Mouse (Mus musculus) embryonic facial prominence, embryonic 12.5 days (tissue): ENCODE measurements at regions not wholly inside any gene's neighbourhood (a gene's known extent, or its start where the extent isn't known, plus 50 kb on each side); places are given as distances from the start of the nearest gene placed in this dataset.

Experiments used
- ATAC-seq: fragments of 200-750 bp; cut with Nextera tagmentation; 2 replicates; pipeline ENCODE4 v1.8.0; 2017; ENCODE audit not compliant: insufficient number of reproducible peaks, insufficient read depth, low FRiP score, low TSS enrichment
- H3K27ac ChIP-seq: fragments of 300-500 bp; sonication (generic); 2 replicates; pipeline ENCODE4 v1.5.1; 2016; ENCODE audit warnings: mild to moderate bottlenecking
- H3K27me3 ChIP-seq: fragments of 300-500 bp; sonication (generic); 2 replicates; pipeline ENCODE4 v1.6.1; 2016; ENCODE audit warnings: mild to moderate bottlenecking, moderate library complexity
- H3K36me3 ChIP-seq: fragments of 300-500 bp; sonication (generic); 2 replicates; pipeline ENCODE4 v1.6.1; 2016; ENCODE audit warnings: mild to moderate bottlenecking
- H3K4me1 ChIP-seq: fragments of 300-500 bp; sonication (generic); 2 replicates; pipeline ENCODE4 v1.6.1; 2016
- H3K4me2 ChIP-seq: fragments of 300-500 bp; sonication (generic); replicated peaks from 2 replicates; pipeline ENCODE4 v1.6.1; 2016; ENCODE audit warnings: mild to moderate bottlenecking, moderate library complexity
- H3K4me3 ChIP-seq: fragments of 300-500 bp; sonication (generic); 2 replicates; pipeline ENCODE4 v1.5.1; 2016; ENCODE audit warnings: mild to moderate bottlenecking
- H3K9ac ChIP-seq: fragments of 300-500 bp; sonication (generic); 2 replicates; pipeline ENCODE4 v1.6.1; 2016; ENCODE audit warnings: mild to moderate bottlenecking, moderate library complexity
- H3K9me3 ChIP-seq: fragments of 300-500 bp; sonication (generic); 2 replicates; pipeline ENCODE4 v1.6.1; 2016; ENCODE audit warnings: mild to moderate bottlenecking, moderate library complexity
- WGBS: fragments of 180-500 bp; shearing (Covaris S2); methylation state at CpG from one replicate; pipeline ENCODE4 v1.1.7; 2016; 5-methylcytosine and 5-hydroxymethylcytosine counted together

DNA sequence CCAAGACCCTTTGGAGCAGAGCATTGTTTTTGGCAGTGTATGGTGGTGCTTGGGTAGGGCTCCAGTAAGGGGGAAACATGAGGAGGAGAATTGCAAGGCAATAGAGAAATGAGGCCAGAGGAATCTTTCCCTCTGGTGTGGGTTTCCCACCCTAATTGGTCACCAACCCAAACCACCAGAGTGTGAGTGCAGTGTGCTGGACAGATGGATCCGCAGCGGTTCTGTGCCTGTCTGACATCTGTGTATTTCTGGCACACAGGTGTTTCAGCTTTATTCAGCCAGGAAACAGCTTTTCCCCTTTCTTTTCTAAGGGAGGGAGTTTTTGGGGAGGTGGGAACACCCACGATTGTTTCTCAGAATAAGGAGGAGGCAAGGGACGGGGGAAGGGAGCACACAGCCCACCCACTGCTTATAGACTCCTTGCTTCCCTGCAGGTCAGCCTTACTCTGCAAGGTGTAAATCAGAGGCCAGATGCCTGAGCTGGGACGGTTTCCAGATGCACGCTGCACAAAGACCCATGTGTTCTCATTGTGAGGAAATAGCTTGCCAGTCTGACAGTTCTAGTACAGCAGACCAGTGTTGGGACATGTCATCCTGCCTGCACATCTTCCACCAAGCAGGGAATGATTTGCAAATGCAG is 175.2 kb upstream of the Gypa start:
- 22% methylated on average over 6 of the region's 6 CpGs for WGBS
- H3K4me2 ChIP-seq = no peak overlapping the region

DNA sequence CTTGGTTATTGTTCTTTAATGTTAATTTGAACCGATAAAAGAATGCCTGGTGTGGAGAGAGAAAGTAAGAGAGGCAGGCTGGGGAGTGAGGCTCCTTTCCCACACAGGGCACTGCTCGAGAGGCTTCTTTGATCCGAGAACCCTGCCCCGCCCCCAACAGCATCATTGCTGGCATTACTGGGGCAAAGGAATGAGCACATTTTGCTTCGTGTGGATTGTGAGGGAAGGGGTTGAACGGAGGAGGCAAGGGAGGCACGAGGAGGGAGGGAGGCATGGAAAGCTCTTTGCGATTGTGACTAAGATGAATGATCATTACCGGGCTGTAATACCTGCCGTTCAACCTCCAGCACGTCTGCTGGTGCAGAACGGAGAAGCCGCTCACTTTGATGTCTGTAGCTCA is 178.2 kb upstream of the Gypa start:
- Histone ChIP-seq H3K9ac (no peak overlapping the region), H3K36me3 (no peaks in the 10 kb centered on the region), H3K27ac (no peak overlapping the region), H3K4me3 (no peak overlapping the region), H3K4me2 (peak overlapping the region; percentile 41), H3K9me3 (no peaks in the 10 kb centered on the region), H3K27me3 (0 out of 2 replicates have a peak, but pooled peaks cover 5% of the 10 kb centered on the region), H3K4me1 (peaks cover 23% of the 10 kb centered on the region)
- ATAC-seq = peak; percentile 43; the same call in 1 of the 2 replicates
- 4% methylated on average over 13 of the region's 13 CpGs for WGBS

More for the DNA sequence above, 175.2 kb upstream of the Gypa start:
- peaks cover 23% of the 10 kb centered on the region for H3K4me1 ChIP-seq
- H3K36me3 ChIP-seq = no peaks in the 10 kb centered on the region
- 0 out of 2 replicates have a peak, but pooled peaks cover 5% of the 10 kb centered on the region for H3K27me3 ChIP-seq
- no peaks in the 10 kb centered on the region for H3K9me3 ChIP-seq
- H3K9ac ChIP-seq = no peak overlapping the region
- ATAC-seq = 0 out of 2 replicates have a peak, but pooled peaks have one; percentile 54
- H3K4me3 ChIP-seq = no peak overlapping the region
- 0 out of 2 replicates have a peak overlapping the region, but pooled peaks have one; percentile 63 for H3K27ac ChIP-seq

DNA sequence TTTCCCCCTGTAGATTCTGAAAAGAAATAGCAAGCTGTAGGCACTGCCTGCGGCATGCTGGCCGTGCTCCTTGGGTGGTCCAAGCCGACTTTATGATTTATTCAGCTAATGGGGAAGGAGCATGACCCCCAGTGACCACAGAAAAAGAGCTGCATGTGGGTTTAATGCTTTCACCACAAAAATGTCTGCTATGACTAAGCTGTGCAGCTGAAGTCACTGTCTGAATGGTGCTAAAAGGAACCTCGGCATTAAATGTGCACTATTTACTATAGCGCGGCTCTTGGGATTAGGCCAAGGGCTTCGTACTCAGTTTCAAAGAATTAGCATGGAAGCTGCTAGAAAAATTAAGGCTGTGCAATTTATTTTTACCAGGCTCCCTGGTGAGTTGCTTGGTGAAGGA is 178.8 kb upstream of the Gypa start:
- Histone ChIP-seq H3K27ac (no peak overlapping the region), H3K4me3 (no peak overlapping the region), H3K9me3 (no peaks in the 10 kb centered on the region), H3K27me3 (0 out of 2 replicates have a peak, but pooled peaks cover 5% of the 10 kb centered on the region), H3K9ac (no peak overlapping the region), H3K36me3 (no peaks in the 10 kb centered on the region), H3K4me1 (peaks cover 23% of the 10 kb centered on the region), H3K4me2 (peak overlapping the region; percentile 41)
- ATAC-seq = peak; percentile 72; the same call in 1 of the 2 replicates
- 6% methylated on average over 7 of the region's 7 CpGs for WGBS

DNA sequence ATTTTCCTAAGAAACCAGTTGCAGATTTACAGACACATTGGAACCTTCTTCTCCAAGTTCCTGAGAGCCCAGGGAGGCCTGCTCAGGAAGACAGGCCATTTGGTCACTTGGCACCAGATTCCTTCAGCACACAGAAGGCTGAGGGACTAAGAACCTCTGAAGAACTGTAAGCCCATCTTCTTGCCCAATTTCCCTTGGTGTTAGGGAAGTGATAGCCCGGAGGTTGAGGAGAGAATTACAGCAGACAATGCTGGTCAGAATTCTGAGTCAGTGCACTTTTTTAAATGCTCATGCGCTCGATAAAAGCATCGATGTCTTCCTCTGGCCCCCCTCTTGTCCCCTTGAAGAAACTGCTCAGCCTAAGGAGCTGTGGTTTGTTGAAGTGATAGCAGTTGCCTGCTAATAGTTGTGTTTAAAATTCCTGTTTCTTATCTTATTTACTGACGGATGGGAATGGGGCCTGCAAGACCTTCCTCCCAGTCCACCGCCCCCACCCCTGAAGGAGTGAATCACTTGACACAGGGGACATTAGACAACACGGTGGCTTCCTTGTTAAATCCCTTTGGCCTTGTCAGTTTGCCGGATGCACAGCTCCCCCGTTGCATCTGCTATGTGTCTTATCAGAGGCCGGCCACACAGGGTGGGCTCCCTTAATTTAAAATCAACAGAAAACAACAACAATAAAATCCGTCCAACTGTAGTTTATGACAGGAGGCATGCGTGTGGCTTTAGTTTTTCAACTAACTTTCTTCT is 179.5 kb upstream of the Gypa start:
- 0 out of 2 replicates have a peak, but pooled peaks cover 5% of the 10 kb centered on the region for H3K27me3 ChIP-seq
- H3K4me2 ChIP-seq = no peak overlapping the region

DNA sequence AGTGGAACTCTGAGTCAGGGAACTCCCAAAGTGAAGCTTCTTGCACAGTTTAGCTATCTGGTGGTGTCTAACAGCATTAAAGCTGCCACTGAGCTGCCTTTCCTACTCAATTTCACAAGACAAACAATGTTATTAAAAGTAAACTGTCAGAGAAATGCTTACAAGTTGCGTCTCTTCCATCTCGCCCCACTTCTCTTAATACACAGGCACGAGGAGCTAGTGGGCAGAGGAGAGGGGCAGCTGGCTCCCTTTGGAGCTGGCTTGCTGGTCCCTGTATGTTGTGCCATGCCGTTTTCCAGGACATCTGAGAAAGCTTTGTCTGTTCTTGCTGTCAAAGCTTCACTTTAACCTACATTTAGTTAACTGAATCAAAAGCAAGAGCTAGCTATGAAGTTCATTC is 185.8 kb upstream of the Gypa start:
- Histone ChIP-seq H3K4me3 (no peak overlapping the region), H3K36me3 (no peaks in the 10 kb centered on the region), H3K27ac (no peak overlapping the region), H3K9ac (no peak overlapping the region), H3K4me1 (no peaks in the 10 kb centered on the region), H3K9me3 (no peaks in the 10 kb centered on the region), H3K27me3 (no peaks in the 10 kb centered on the region), H3K4me2 (no peak overlapping the region)
- WGBS = 71% methylated on average over 4 of the region's 4 CpGs
- ATAC-seq = no peak

More for the DNA sequence above, 179.5 kb upstream of the Gypa start:
- Histone ChIP-seq H3K4me3 (no peak overlapping the region), H3K27ac (no peak overlapping the region), H3K4me1 (peaks cover 21% of the 10 kb centered on the region), H3K9ac (no peak overlapping the region), H3K36me3 (no peaks in the 10 kb centered on the region), H3K9me3 (no peaks in the 10 kb centered on the region)
- WGBS = 43% methylated on average over 12 of the region's 12 CpGs
- no peak for ATAC-seq

DNA sequence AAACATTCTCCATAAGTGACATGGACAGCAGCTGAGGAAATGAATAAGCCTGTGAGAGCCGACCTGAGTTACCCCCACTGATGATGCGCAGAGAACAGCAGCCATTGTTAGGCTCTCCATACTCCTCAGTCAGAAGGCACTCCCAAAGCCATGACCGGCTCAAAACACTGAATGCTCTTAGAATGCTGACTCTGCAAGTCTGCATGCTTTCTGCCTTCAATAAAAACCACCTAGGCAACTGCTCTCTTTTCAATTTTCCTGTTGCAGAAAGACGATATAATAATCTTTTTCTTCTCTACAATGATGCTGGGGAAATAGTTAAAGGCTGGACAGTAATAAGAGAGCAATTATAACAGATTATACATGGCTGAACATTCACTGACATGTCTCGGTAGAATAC is 195.0 kb upstream of the Gypa start:
- 65% methylated on average over 5 of the region's 5 CpGs for WGBS
- H3K9ac ChIP-seq = no peak overlapping the region
- no peak overlapping the region for H3K27ac ChIP-seq
- ATAC-seq = no peak
- no peaks in the 10 kb centered on the region for H3K9me3 ChIP-seq
- H3K27me3 ChIP-seq = 0 out of 2 replicates have a peak, but pooled peaks cover 4% of the 10 kb centered on the region
- H3K36me3 ChIP-seq = no peaks in the 10 kb centered on the region
- H3K4me2 ChIP-seq = no peak overlapping the region
- H3K4me1 ChIP-seq = no peaks in the 10 kb centered on the region; the same call in 1 of the 2 replicates
- H3K4me3 ChIP-seq = no peak overlapping the region

DNA sequence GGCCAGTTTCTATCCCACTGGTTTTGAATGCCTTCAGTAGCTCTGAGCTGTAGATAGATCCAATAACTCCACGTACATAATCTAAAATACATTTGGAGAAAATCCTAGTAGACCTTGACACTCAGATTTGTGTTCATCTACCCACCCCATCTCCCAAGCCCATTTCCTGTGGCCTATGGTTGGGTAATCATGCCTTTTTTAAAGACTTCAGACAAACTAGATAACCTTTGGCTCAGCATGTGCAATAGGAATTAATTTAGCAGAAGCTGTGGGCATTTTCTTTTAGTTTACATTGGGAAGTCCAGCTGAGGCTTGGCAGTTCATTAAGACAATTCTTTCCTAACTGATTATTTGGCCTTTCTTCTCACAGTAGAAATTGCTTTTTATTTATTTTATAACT is 203.3 kb upstream of the Gypa start:
- no peak for ATAC-seq
- Histone ChIP-seq H3K4me2 (no peak overlapping the region), H3K9ac (no peak overlapping the region), H3K4me3 (no peak overlapping the region), H3K27me3 (no peaks in the 10 kb centered on the region), H3K4me1 (no peaks in the 10 kb centered on the region; the same call in 1 of the 2 replicates), H3K36me3 (no peaks in the 10 kb centered on the region), H3K27ac (no peak overlapping the region), H3K9me3 (no peaks in the 10 kb centered on the region)
- 90% methylated on average over 1 of the region's 1 CpGs for WGBS

DNA sequence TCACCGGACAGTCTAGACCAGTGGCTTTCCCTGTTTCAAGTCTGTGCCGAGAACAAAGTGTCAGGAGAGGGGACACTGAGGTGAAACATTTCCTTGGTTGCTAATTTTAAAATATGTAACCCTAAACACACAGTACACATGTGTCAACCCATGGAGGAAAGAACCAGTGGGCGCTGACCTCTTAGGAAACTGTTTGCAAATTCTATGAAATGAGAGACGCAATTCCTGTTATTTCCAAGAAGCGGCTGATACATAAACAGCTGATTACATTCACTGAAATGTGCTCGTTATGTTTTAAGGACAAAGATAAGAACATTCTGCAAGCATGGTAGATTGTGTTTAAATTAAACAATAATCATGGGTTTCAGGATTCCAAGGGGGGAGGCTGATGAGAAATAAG is 204.3 kb upstream of the Gypa start:
- Histone ChIP-seq H3K4me3 (no peak overlapping the region), H3K36me3 (no peaks in the 10 kb centered on the region), H3K27ac (no peak overlapping the region), H3K9me3 (no peaks in the 10 kb centered on the region), H3K4me2 (no peak overlapping the region), H3K4me1 (no peaks in the 10 kb centered on the region; the same call in 1 of the 2 replicates), H3K27me3 (no peaks in the 10 kb centered on the region), H3K9ac (no peak overlapping the region)
- no peak for ATAC-seq
- 76% methylated on average over 6 of the region's 6 CpGs for WGBS

DNA sequence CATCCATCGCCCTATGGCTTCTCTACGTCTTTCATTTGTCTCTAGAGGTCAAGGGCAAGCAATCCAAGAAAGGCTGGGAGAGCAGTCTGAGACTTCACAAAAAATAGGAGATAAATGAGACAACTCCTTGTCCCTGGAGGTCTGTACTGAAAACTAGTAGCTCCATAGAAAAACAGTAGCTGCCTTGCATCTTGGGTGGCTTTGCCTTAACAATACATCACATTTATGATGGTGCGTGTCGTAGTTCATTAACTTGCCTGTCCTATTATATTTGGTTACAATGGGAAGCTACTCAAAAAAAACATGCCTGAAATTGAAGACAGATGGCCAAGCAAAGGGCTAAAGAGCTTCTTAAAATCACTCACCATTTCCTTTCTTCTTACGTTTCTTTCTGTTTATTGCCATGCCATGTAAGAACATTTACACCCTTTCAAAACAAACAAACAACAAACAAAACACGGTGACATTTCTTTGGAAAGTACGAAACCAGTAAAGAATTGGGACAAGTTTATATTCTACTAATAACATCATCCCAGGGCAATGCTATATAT is 211.2 kb upstream of the Hhip start:
- no peak overlapping the region for H3K4me3 ChIP-seq
- WGBS = 72% methylated on average over 7 of the region's 7 CpGs
- H3K36me3 ChIP-seq = no peaks in the 10 kb centered on the region
- ATAC-seq = no peak
- H3K9ac ChIP-seq = no peak overlapping the region
- H3K4me2 ChIP-seq = no peak overlapping the region
- no peak overlapping the region for H3K27ac ChIP-seq
- no peaks in the 10 kb centered on the region for H3K27me3 ChIP-seq
- no peaks in the 10 kb centered on the region for H3K4me1 ChIP-seq
- H3K9me3 ChIP-seq = no peaks in the 10 kb centered on the region

DNA sequence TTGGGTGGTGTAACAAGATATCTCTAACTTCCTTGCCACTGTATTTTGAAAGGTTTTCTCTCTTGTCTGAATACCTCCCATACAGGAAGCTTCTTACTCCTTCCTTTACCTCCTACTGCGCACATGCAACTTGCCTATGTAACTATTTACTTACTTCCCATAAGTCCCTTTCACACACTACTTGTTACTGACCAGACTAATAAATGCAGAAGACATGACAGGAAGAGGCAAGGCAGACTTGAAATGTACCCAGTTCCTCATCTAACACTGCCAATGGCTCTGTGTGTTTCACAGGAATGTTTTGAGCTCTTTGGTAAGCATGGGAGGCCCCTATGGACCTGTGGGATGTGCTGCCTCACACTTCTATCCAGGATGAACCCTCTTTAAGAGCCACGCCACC is 207.1 kb upstream of the Hhip start:
- H3K9me3 ChIP-seq = no peaks in the 10 kb centered on the region
- H3K9ac ChIP-seq = no peak overlapping the region
- no peak overlapping the region for H3K4me2 ChIP-seq
- no peak for ATAC-seq
- H3K36me3 ChIP-seq = no peaks in the 10 kb centered on the region
- WGBS = 77% methylated on average over 2 of the region's 2 CpGs
- no peak overlapping the region for H3K27ac ChIP-seq
- H3K27me3 ChIP-seq = no peaks in the 10 kb centered on the region
- no peaks in the 10 kb centered on the region for H3K4me1 ChIP-seq
- no peak overlapping the region for H3K4me3 ChIP-seq

DNA sequence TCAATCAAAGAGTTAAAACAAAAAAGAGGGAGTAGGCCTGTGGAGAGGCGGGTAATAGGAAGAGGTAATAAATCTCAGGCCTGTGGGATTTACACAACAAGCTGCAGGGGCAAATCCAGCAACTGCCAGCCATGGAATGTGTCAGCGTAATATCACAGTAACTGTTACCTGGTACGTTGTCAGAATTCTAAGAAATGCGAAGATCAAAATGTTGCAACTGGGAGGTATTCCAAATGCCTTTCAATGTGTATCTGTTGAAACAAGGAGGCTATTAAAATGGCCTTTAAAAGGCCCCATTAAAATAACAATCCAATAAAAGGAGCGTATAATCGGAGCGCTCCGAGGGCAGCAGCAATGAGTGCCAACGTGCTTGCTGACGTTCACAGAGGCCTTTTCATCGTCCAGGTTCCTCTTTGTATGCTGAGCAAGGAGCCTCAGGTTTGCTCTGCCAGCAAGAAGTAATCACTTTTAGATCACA is 205.7 kb upstream of the Hhip start:
- H3K4me1 ChIP-seq = no peaks in the 10 kb centered on the region
- WGBS = 59% methylated on average over 11 of the region's 11 CpGs
- no peak overlapping the region for H3K4me3 ChIP-seq
- H3K27ac ChIP-seq = no peak overlapping the region
- no peaks in the 10 kb centered on the region for H3K27me3 ChIP-seq
- no peaks in the 10 kb centered on the region for H3K36me3 ChIP-seq
- no peak overlapping the region for H3K4me2 ChIP-seq
- no peak for ATAC-seq
- H3K9me3 ChIP-seq = no peaks in the 10 kb centered on the region
- no peak overlapping the region for H3K9ac ChIP-seq

DNA sequence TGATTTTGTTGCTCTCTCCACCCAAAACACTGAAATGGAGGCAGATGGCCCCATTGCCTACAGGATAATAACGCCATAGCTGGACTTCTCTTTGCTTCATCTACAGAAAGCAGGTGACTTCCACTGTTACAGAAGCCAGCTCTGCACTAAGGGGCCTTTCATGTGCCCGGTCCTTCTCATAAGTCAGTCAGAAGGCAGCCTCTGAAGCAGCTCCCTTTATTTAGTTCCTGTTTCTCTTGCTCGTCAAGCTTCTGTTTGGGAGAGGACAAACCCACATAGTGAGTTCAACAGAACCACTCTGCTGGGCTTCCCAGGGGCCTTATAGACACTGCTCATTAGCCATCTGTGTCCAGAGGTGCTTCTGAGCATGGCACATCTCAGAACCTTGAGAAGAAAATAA is 205.1 kb upstream of the Hhip start:
- Histone ChIP-seq H3K4me3 (no peak overlapping the region), H3K9me3 (no peaks in the 10 kb centered on the region), H3K9ac (no peak overlapping the region), H3K27ac (no peak overlapping the region), H3K4me2 (no peak overlapping the region), H3K27me3 (no peaks in the 10 kb centered on the region), H3K36me3 (no peaks in the 10 kb centered on the region), H3K4me1 (no peaks in the 10 kb centered on the region)
- no peak for ATAC-seq
- WGBS = 85% methylated on average over 3 of the region's 3 CpGs
